Mouse (Mus musculus) heart, embryonic 16.5 days (tissue): ENCODE measurements around the gene Gcc1. TPM values are rescaled to one million over a fixed set of nuclear protein-coding genes. Genes with fewer than 3 reads are reported as not detected.

ENCODE experiments used
- ATAC-seq: fragments of 200-750 bp; cut with Nextera tagmentation; replicated peaks from 2 replicates; pipeline ENCODE4 v1.8.0; 2017; ENCODE audit warnings: moderate number of reproducible peaks; ENCODE audit not compliant: insufficient read depth, low FRiP score; ENCODE audit errors: extremely low read depth
- H3K27ac ChIP-seq: fragments of 300-500 bp; sonication (generic); 2 replicates; pipeline ENCODE4 v1.5.1; 2014; ENCODE audit warnings: mild to moderate bottlenecking, low read length, control low read depth, moderate library complexity
- H3K27me3 ChIP-seq: fragments of 300-500 bp; sonication (generic); 2 replicates; pipeline ENCODE4 v1.6.1; 2014; ENCODE audit warnings: low read length, mixed read lengths; ENCODE audit not compliant: control insufficient read depth, insufficient read depth
- H3K36me3 ChIP-seq: fragments of 300-500 bp; sonication (generic); 2 replicates; pipeline ENCODE4 v1.6.1; 2014; ENCODE audit not compliant: control insufficient read depth, insufficient read depth
- H3K4me1 ChIP-seq: fragments of 300-500 bp; sonication (generic); 2 replicates; pipeline ENCODE4 v1.6.1; 2014; ENCODE audit warnings: low read length, mixed read lengths; ENCODE audit not compliant: control insufficient read depth, insufficient read depth
- H3K4me2 ChIP-seq: fragments of 300-500 bp; sonication (generic); 2 replicates; pipeline ENCODE4 v1.6.1; 2014; ENCODE audit warnings: low read depth, mild to moderate bottlenecking, control low read depth, low read length
- H3K4me3 ChIP-seq: fragments of 300-500 bp; sonication (generic); 2 replicates; pipeline ENCODE4 v1.5.1; 2014; ENCODE audit warnings: mild to moderate bottlenecking, control low read depth, low read length
- H3K9ac ChIP-seq: fragments of 300-500 bp; sonication (generic); 2 replicates; pipeline ENCODE4 v1.6.1; 2014; ENCODE audit warnings: low read length, control low read depth
- H3K9me3 ChIP-seq: fragments of 300-500 bp; sonication (generic); replicated peaks from 2 replicates; pipeline ENCODE4 v1.6.1; 2016; ENCODE audit warnings: low read length; ENCODE audit not compliant: control insufficient read depth
- WGBS: fragments of 180-500 bp; shearing (Covaris S2); extraction: QIAGEN DNeasy Blood & Tissue Kit; methylation state at CpG from one replicate; pipeline ENCODE4 v1.1.7; 2014; 5-methylcytosine and 5-hydroxymethylcytosine counted together
- polyA plus RNA-seq: library from polyadenylated mRNA; unstranded; fragments of >200 nt; fragmentation: Nextera tagmentation; extraction: Ambion mirVana; gene quantifications from 2 replicates; pipeline ENCODE4 v1.2.1, GENCODE M21; 2015

Gcc1 gene
- polyA plus RNA-seq, 1 experiment from 2014 or later: 6.3 TPM

- H3K4me1 ChIP-seq: no peaks in the 10 kb centered on the region
- no peak for ATAC-seq
- H3K9me3 ChIP-seq: no peaks in the 10 kb centered on the region
- WGBS: 60% methylated on average over 3 of the region's 3 CpGs
- H3K9ac ChIP-seq: no peak overlapping the region
- H3K36me3 ChIP-seq: no peaks in the 10 kb centered on the region
- H3K27ac ChIP-seq: no peak overlapping the region
- no peak overlapping the region for H3K4me2 ChIP-seq
- H3K27me3 ChIP-seq: no peaks in the 10 kb centered on the region
- no peak overlapping the region for H3K4me3 ChIP-seq
Measured at GRCm38 (mm10) chr6:28385169-28385568, 43.0 kb downstream of the Gcc1 start.

GRCm38 (mm10) chr6:28381983-28382382 lies 46.2 kb downstream of the Gcc1 start:
- Histone ChIP-seq H3K27me3 (no peaks in the 10 kb centered on the region), H3K27ac (no peak overlapping the region), H3K9ac (no peak overlapping the region), H3K36me3 (no peaks in the 10 kb centered on the region), H3K4me2 (no peak overlapping the region), H3K4me3 (no peak overlapping the region), H3K9me3 (no peaks in the 10 kb centered on the region), H3K4me1 (no peaks in the 10 kb centered on the region)
- 52% methylated on average over 4 of the region's 4 CpGs for WGBS
- ATAC-seq: no peak

GRCm38 (mm10) chr6:28369966-28370683 lies 58.1 kb downstream of the Gcc1 start:
- Histone ChIP-seq H3K36me3 (no peaks in the 10 kb centered on the region), H3K4me2 (no peak overlapping the region), H3K4me3 (no peak overlapping the region), H3K27me3 (no peaks in the 10 kb centered on the region), H3K9ac (no peak overlapping the region), H3K4me1 (no peaks in the 10 kb centered on the region), H3K9me3 (no peaks in the 10 kb centered on the region), H3K27ac (no peak overlapping the region)
- 75% methylated on average over 6 of the region's 6 CpGs for WGBS
- no peak for ATAC-seq

GRCm38 (mm10) chr6:28367575-28367974 lies 60.6 kb downstream of the Gcc1 start:
- H3K4me2 ChIP-seq: no peak overlapping the region

More at GRCm38 (mm10) chr6:28367575-28367974, 60.6 kb downstream of the Gcc1 start:
- Histone ChIP-seq H3K27ac (no peak overlapping the region), H3K9me3 (no peaks in the 10 kb centered on the region), H3K9ac (no peak overlapping the region), H3K36me3 (no peaks in the 10 kb centered on the region), H3K4me1 (no peaks in the 10 kb centered on the region), H3K4me3 (no peak overlapping the region), H3K27me3 (no peaks in the 10 kb centered on the region)
- no peak for ATAC-seq
- WGBS: 90% methylated on average over 9 of the region's 9 CpGs

Other genes starting within 250 kb of the Gcc1 start
- 11.7 and 12.7 TPM in 2 replicates for gene Zfp800, start 30.4 kb downstream of the Gcc1 start, polyA plus RNA-seq
- 231 and 247 TPM in 2 replicates for gene Arf5, start 4.8 kb downstream of the Gcc1 start, polyA plus RNA-seq
- not detected in 2 replicates for gene Fscn3, start 601 bp downstream of the Gcc1 start, polyA plus RNA-seq
- gene Pax4, start 21.0 kb upstream of the Gcc1 start, polyA plus RNA-seq: not detected in 2 replicates
- gene Snd1, start 46.7 kb upstream of the Gcc1 start, polyA plus RNA-seq: 81.8 and 83.7 TPM in 2 replicates